Mouse (Mus musculus) myocyte (in vitro differentiated cells): ENCODE data around the gene Mcm10. TPM values are rescaled to one million over a fixed set of nuclear protein-coding genes. Genes with fewer than 3 reads are reported as not detected.

Source experiments
- H3K27me3 ChIP-seq: one replicate; pipeline ENCODE4 v1.6.1; 2011; ENCODE audit not compliant: control insufficient read depth, insufficient read depth, insufficient read length
- H3K36me3 ChIP-seq: one replicate; pipeline ENCODE4 v1.6.1; 2011; ENCODE audit not compliant: control insufficient read depth, insufficient read depth
- H3K4me2 ChIP-seq: one replicate; pipeline ENCODE4 v1.6.1; 2011; ENCODE audit warnings: low read depth, control low read depth
- H3K4me3 ChIP-seq: one replicate; pipeline ENCODE4 v1.5.1; 2011; ENCODE audit warnings: mild to moderate bottlenecking, control low read depth, moderate library complexity
- H3K79me2 ChIP-seq: one replicate; pipeline ENCODE4 v1.6.1; 2011; ENCODE audit not compliant: control insufficient read depth, insufficient read depth
- H3ac ChIP-seq: one replicate; pipeline ENCODE4 v1.6.1; 2011; ENCODE audit not compliant: control insufficient read depth, insufficient read length
- CEBPB ChIP-seq: IDR thresholded peaks from 2 replicates; pipeline ENCODE4 v1.6.1; 2011; ENCODE audit warnings: mild to moderate bottlenecking, moderate library complexity; ENCODE audit not compliant: poor library complexity, insufficient read depth, severe bottlenecking
- E2F4 ChIP-seq: IDR thresholded peaks from one replicate; pipeline ENCODE4 v1.6.1; 2011; ENCODE audit warnings: mild to moderate bottlenecking, control low read depth, moderate library complexity; ENCODE audit not compliant: insufficient read depth
- MAX ChIP-seq: IDR thresholded peaks from one replicate; pipeline ENCODE4 v1.6.1; 2011; ENCODE audit warnings: low read depth, mild to moderate bottlenecking, control low read depth
- MYOD1 ChIP-seq, 3 experiments: IDR thresholded peaks; one replicate each; pipeline ENCODE4 v1.6.1; 2011; ENCODE audit warnings: control low read depth in 2 of 3, low read depth in 2 of 3, mild to moderate bottlenecking in 2 of 3, moderate library complexity in 1 of 3; ENCODE audit not compliant: insufficient read length in 2 of 3, control insufficient read depth in 1 of 3
- MYOG ChIP-seq, 3 experiments: IDR thresholded peaks; one replicate each; pipeline ENCODE4 v1.6.1; 2011; ENCODE audit warnings: control low read depth in 2 of 3, low read depth in 2 of 3, mild to moderate bottlenecking in 2 of 3; ENCODE audit not compliant: insufficient read length in 2 of 3, control insufficient read depth in 1 of 3, insufficient read depth in 1 of 3
- POLR2A ChIP-seq: IDR thresholded peaks from one replicate; pipeline ENCODE4 v1.6.1; 2011; ENCODE audit warnings: low read depth, mild to moderate bottlenecking, control low read depth, moderate library complexity; ENCODE audit not compliant: insufficient read length
- POLR2AphosphoS2 ChIP-seq: IDR thresholded peaks from one replicate; pipeline ENCODE4 v1.6.1; 2011; ENCODE audit warnings: low read depth, control low read depth; ENCODE audit not compliant: insufficient read length
- REST ChIP-seq: IDR thresholded peaks from one replicate; pipeline ENCODE4 v1.6.1; 2011; ENCODE audit warnings: mild to moderate bottlenecking, control low read depth, moderate library complexity; ENCODE audit not compliant: insufficient read depth, insufficient read length
- SRF ChIP-seq: IDR thresholded peaks from one replicate; pipeline ENCODE4 v1.6.1; 2011; ENCODE audit warnings: low read depth; ENCODE audit not compliant: control insufficient read depth, insufficient read length
- TCF12 ChIP-seq: IDR thresholded peaks from one replicate; pipeline ENCODE4 v1.6.1; 2011; ENCODE audit warnings: mild to moderate bottlenecking, control low read depth; ENCODE audit not compliant: poor library complexity, insufficient read depth, severe bottlenecking
- TCF3 ChIP-seq: IDR thresholded peaks from one replicate; pipeline ENCODE4 v1.6.1; 2011; ENCODE audit warnings: low read depth, control low read depth; ENCODE audit not compliant: insufficient read length
- USF1 ChIP-seq: IDR thresholded peaks from one replicate; pipeline ENCODE4 v1.6.1; 2011; ENCODE audit warnings: low read depth, mild to moderate bottlenecking, control low read depth, moderate library complexity
- polyA plus RNA-seq: library from polyadenylated mRNA; unstranded; fragments of >200 nt; fragmentation: generic; extraction: Trizol; gene quantifications from one replicate; pipeline ENCODE4 v1.2.1, GENCODE M21; 2012; ENCODE audit warnings: missing spikeins

Mcm10 gene
- polyA plus RNA-seq, 1 experiment = 4.2 TPM

GRCm38 (mm10) chr2:5037390-5037789 lies 24.8 kb upstream of the Mcm10 start:
- Histone ChIP-seq H3ac (no peak overlapping the region), H3K4me3 (no peak overlapping the region), H3K4me2 (no peak overlapping the region), H3K36me3 (peaks cover 12% of the 10 kb centered on the region), H3K79me2 (no peaks in the 10 kb centered on the region), H3K27me3 (no peaks in the 10 kb centered on the region)
- TF ChIP-seq POLR2A (no peak), SRF (no peak), TCF3 (no peak), MYOG (IDR thresholded peaks at IDR 0.05; ENCODE audit: control insufficient read depth in 1 of 3, insufficient read depth in 1 of 3, insufficient read length in 2 of 3, low read depth in 2 of 3) (no peak), MAX (no peak), E2F4 (no peak), USF1 (no peak), TCF12 (no peak), POLR2AphosphoS2 (no peak)

- TF ChIP-seq POLR2AphosphoS2 (no peak), MYOG (IDR thresholded peaks at IDR 0.05; ENCODE audit: control insufficient read depth in 1 of 3, insufficient read depth in 1 of 3, insufficient read length in 2 of 3, low read depth in 2 of 3) (no peak), MAX (no peak), TCF3 (no peak), POLR2A (no peak), E2F4 (no peak), CEBPB (no peak), USF1 (no peak), TCF12 (no peak), MYOD1 (IDR thresholded peaks at IDR 0.05; ENCODE audit: control insufficient read depth in 1 of 3, insufficient read length in 2 of 3, low read depth in 2 of 3) (no peak), SRF (no peak), REST (no peak)
- Histone ChIP-seq H3ac (no peak overlapping the region), H3K27me3 (no peaks in the 10 kb centered on the region), H3K36me3 (peaks cover 12% of the 10 kb centered on the region), H3K4me2 (no peak overlapping the region), H3K4me3 (no peak overlapping the region), H3K79me2 (no peaks in the 10 kb centered on the region)
Observed at GRCm38 (mm10) chr2:5036411-5037076, 24.0 kb upstream of the Mcm10 start.

GRCm38 (mm10) chr2:5035241-5035640 lies 22.6 kb upstream of the Mcm10 start:
- TF ChIP-seq E2F4 = no peak
- no peak for TF ChIP-seq TCF3
- no peak for TF ChIP-seq MYOG (IDR thresholded peaks at IDR 0.05; ENCODE audit: control insufficient read depth in 1 of 3, insufficient read depth in 1 of 3, insufficient read length in 2 of 3, low read depth in 2 of 3)
- TF ChIP-seq POLR2A = no peak
- no peak for TF ChIP-seq SRF
- Histone ChIP-seq H3ac (no peak overlapping the region), H3K79me2 (no peaks in the 10 kb centered on the region), H3K27me3 (no peaks in the 10 kb centered on the region), H3K4me3 (no peak overlapping the region), H3K4me2 (no peak overlapping the region), H3K36me3 (peaks cover 12% of the 10 kb centered on the region)

DNA sequence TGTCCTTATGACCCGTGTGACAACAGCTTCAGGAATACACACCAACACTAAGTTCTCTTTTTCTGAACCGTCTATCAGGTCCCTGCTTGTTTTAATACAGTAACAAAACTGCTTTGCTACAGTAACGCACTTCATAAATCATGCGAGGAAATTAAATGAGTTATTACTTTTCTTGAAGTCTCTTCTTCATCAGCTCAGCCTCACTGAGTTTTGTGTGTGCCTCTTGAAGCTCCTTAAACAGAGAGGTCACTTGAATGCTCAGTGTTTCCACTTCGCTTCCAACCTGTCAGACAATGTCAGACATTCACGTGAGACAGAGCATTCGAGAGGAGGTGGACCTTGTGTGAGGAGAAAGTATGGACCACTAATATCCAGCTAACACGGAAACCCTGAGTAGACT lies 22.2 kb upstream of the Mcm10 start:
- Histone ChIP-seq H3K27me3 (no peaks in the 10 kb centered on the region), H3K4me3 (no peak overlapping the region), H3K36me3 (peaks cover 12% of the 10 kb centered on the region), H3K79me2 (no peaks in the 10 kb centered on the region), H3ac (no peak overlapping the region), H3K4me2 (no peak overlapping the region)
- no peak for TF ChIP-seq MYOG (IDR thresholded peaks at IDR 0.05; ENCODE audit: control insufficient read depth in 1 of 3, insufficient read depth in 1 of 3, insufficient read length in 2 of 3, low read depth in 2 of 3)
- no peak for TF ChIP-seq TCF12
- TF ChIP-seq REST = no peak
- no peak for TF ChIP-seq MAX
- no peak for TF ChIP-seq CEBPB
- no peak for TF ChIP-seq POLR2AphosphoS2
- TF ChIP-seq SRF = no peak
- TF ChIP-seq USF1 = no peak
- TF ChIP-seq TCF3 = no peak
- no peak for TF ChIP-seq POLR2A
- TF ChIP-seq MYOD1 (IDR thresholded peaks at IDR 0.05; ENCODE audit: control insufficient read depth in 1 of 3, insufficient read length in 2 of 3, low read depth in 2 of 3) = no peak
- TF ChIP-seq E2F4 = no peak
